Mouse (Mus musculus) kidney, embryonic 14.5 days (tissue): Measurements from ENCODE around the gene Ifna15. TPM values are rescaled to one million over a fixed set of nuclear protein-coding genes. Genes with fewer than 3 reads are reported as not detected.
A peak's percentile ranks its signal among the peaks of the same experiment; 100 is the strongest.

Experiments used
- ATAC-seq: fragments of 200-750 bp; cut with Nextera tagmentation; 2 replicates; pipeline ENCODE4 v1.8.0; 2017; ENCODE audit warnings: moderate number of reproducible peaks, mild to moderate bottlenecking, moderate TSS enrichment, moderate library complexity; ENCODE audit not compliant: low FRiP score, low TSS enrichment
- H3K27ac ChIP-seq: fragments of 300-500 bp; sonication (generic); 2 replicates; pipeline ENCODE4 v1.5.1; 2014; ENCODE audit warnings: low read depth, mild to moderate bottlenecking, low read length, moderate library complexity, mixed read lengths
- H3K27me3 ChIP-seq: fragments of 300-500 bp; sonication (generic); 2 replicates; pipeline ENCODE4 v1.6.1; 2014; ENCODE audit warnings: mild to moderate bottlenecking, low read length; ENCODE audit not compliant: control insufficient read depth, insufficient read depth
- H3K36me3 ChIP-seq: fragments of 300-500 bp; sonication (generic); 2 replicates; pipeline ENCODE4 v1.6.1; 2014; ENCODE audit warnings: low read length, mixed read lengths; ENCODE audit not compliant: control insufficient read depth, insufficient read depth
- H3K4me1 ChIP-seq: fragments of 300-500 bp; sonication (generic); 2 replicates; pipeline ENCODE4 v1.6.1; 2014; ENCODE audit warnings: low read length, mixed read lengths; ENCODE audit not compliant: control insufficient read depth, insufficient read depth
- H3K4me2 ChIP-seq: fragments of 300-500 bp; sonication (generic); replicated peaks from 2 replicates; pipeline ENCODE4 v1.6.1; 2014; ENCODE audit warnings: low read depth, mild to moderate bottlenecking, low read length
- H3K4me3 ChIP-seq: fragments of 300-500 bp; sonication (generic); 2 replicates; pipeline ENCODE4 v1.5.1; 2014; ENCODE audit warnings: mild to moderate bottlenecking, low read length
- H3K9ac ChIP-seq: fragments of 300-500 bp; sonication (generic); 2 replicates; pipeline ENCODE4 v1.6.1; 2014; ENCODE audit warnings: low read depth, mild to moderate bottlenecking, low read length, moderate library complexity
- H3K9me3 ChIP-seq: fragments of 300-500 bp; sonication (generic); 2 replicates; pipeline ENCODE4 v1.6.1; 2016; ENCODE audit warnings: low read length; ENCODE audit not compliant: control insufficient read depth
- WGBS: fragments of 180-500 bp; shearing (Covaris S2); extraction: QIAGEN DNeasy Blood & Tissue Kit; methylation state at CpG from one replicate; pipeline ENCODE4 v1.1.7; 2014; 5-methylcytosine and 5-hydroxymethylcytosine counted together
- polyA plus RNA-seq: library from polyadenylated mRNA; unstranded; fragments of >200 nt; fragmentation: Nextera tagmentation; extraction: Ambion mirVana; gene quantifications from 2 replicates; pipeline ENCODE4 v1.2.1, GENCODE M21; 2014

Ifna15 gene
- polyA plus RNA-seq, 1 experiment from 2014 or later, result not detected

- Histone ChIP-seq H3K36me3 (no peaks in the 10 kb centered on the region), H3K9me3 (no peaks in the 10 kb centered on the region), H3K4me1 (no peaks in the 10 kb centered on the region), H3K27ac (no peak within 1 kb of the TSS), H3K4me2 (no peak within 1 kb of the TSS), H3K4me3 (no peak within 1 kb of the TSS), H3K27me3 (no peaks in the 10 kb centered on the region), H3K9ac (no peak within 1 kb of the TSS)
- WGBS, result 94% methylated on average over 4 of the region's 4 CpGs
- no peak for ATAC-seq
These were observed 35.4 kb downstream of the Ifna15 start, which contains the start of gene Ifnb1 for GRCm38 (mm10) chr4:88522674-88523073. Gene Ifnb1, minus strand, starts transcription at chr4:88522774.

GRCm38 (mm10) chr4:88517957-88518356 lies 40.1 kb downstream of the Ifna15 start:
- Histone ChIP-seq H3K9me3 (no peaks in the 10 kb centered on the region), H3K4me1 (no peaks in the 10 kb centered on the region; the same call in 1 of the 2 replicates), H3K4me2 (no peak overlapping the region), H3K4me3 (no peak overlapping the region), H3K27ac (no peak overlapping the region), H3K9ac (no peak overlapping the region), H3K27me3 (no peaks in the 10 kb centered on the region), H3K36me3 (no peaks in the 10 kb centered on the region)
- WGBS, result 87% methylated on average over 2 of the region's 2 CpGs
- no peak for ATAC-seq

- Histone ChIP-seq H3K9me3 (no peaks in the 10 kb centered on the region), H3K4me3 (no peak overlapping the region), H3K36me3 (no peaks in the 10 kb centered on the region), H3K27me3 (no peaks in the 10 kb centered on the region), H3K27ac (no peak overlapping the region), H3K9ac (no peak overlapping the region), H3K4me1 (no peaks in the 10 kb centered on the region; the same call in 1 of the 2 replicates), H3K4me2 (no peak overlapping the region)
- ATAC-seq, result peak; percentile 57; the same call in 1 of the 2 replicates
- WGBS, result 33% methylated on average over 4 of the region's 4 CpGs
These were observed 42.3 kb downstream of the Ifna15 start for GRCm38 (mm10) chr4:88515711-88516211.

GRCm38 (mm10) chr4:88515250-88515649 lies 42.8 kb downstream of the Ifna15 start:
- Histone ChIP-seq H3K4me2 (no peak overlapping the region), H3K9me3 (no peaks in the 10 kb centered on the region), H3K27ac (no peak overlapping the region), H3K9ac (no peak overlapping the region), H3K27me3 (no peaks in the 10 kb centered on the region), H3K36me3 (no peaks in the 10 kb centered on the region), H3K4me3 (no peak overlapping the region), H3K4me1 (no peaks in the 10 kb centered on the region; the same call in 1 of the 2 replicates)
- WGBS, result 58% methylated on average over 2 of the region's 2 CpGs
- no peak for ATAC-seq

- WGBS, result 51% methylated on average over 4 of the region's 4 CpGs
These were observed 43.6 kb downstream of the Ifna15 start for GRCm38 (mm10) chr4:88514403-88514802.

GRCm38 (mm10) chr4:88513743-88514142 lies 44.3 kb downstream of the Ifna15 start:
- WGBS, result 90% methylated on average over 4 of the region's 4 CpGs
- Histone ChIP-seq H3K4me2 (no peak overlapping the region), H3K4me1 (no peaks in the 10 kb centered on the region; the same call in 1 of the 2 replicates), H3K36me3 (no peaks in the 10 kb centered on the region), H3K27ac (no peak overlapping the region), H3K27me3 (no peaks in the 10 kb centered on the region), H3K4me3 (no peak overlapping the region), H3K9me3 (no peaks in the 10 kb centered on the region), H3K9ac (no peak overlapping the region)
- ATAC-seq, result no peak

More at GRCm38 (mm10) chr4:88514403-88514802, 43.6 kb downstream of the Ifna15 start:
- Histone ChIP-seq H3K27ac (no peak overlapping the region), H3K36me3 (no peaks in the 10 kb centered on the region), H3K4me1 (no peaks in the 10 kb centered on the region; the same call in 1 of the 2 replicates), H3K27me3 (no peaks in the 10 kb centered on the region), H3K4me2 (no peak overlapping the region), H3K9me3 (no peaks in the 10 kb centered on the region), H3K9ac (no peak overlapping the region), H3K4me3 (no peak overlapping the region)
- ATAC-seq, result peak; percentile 72; the same call in 1 of the 2 replicates

Other genes with a start within 250 kb of the Ifna15 start
- gene Hacd4, start 119.3 kb downstream of the Ifna15 start, polyA plus RNA-seq, result 20.8 and 20.9 TPM in 2 replicates
- not detected in 2 replicates for gene Ifnb1, start 35.5 kb downstream of the Ifna15 start, polyA plus RNA-seq
- gene Ifna14, start 13.6 kb upstream of the Ifna15 start, polyA plus RNA-seq, result not detected in 2 replicates
- gene Ifna9, start 34.1 kb upstream of the Ifna15 start, polyA plus RNA-seq, result not detected in 2 replicates
- not detected in 2 replicates for gene Ifna12, start 45.1 kb upstream of the Ifna15 start, polyA plus RNA-seq
- gene C87499, start 76.2 kb upstream of the Ifna15 start, polyA plus RNA-seq, result not detected in 2 replicates
- not detected in 2 replicates for gene Ifna13, start 86.2 kb upstream of the Ifna15 start, polyA plus RNA-seq
- gene Ifna16, start 118.7 kb upstream of the Ifna15 start, polyA plus RNA-seq, result not detected in 2 replicates
- not detected in 2 replicates for gene Ifna2, start 125.7 kb upstream of the Ifna15 start, polyA plus RNA-seq
- not detected in 2 replicates for gene Ifnab, start 133.1 kb upstream of the Ifna15 start, polyA plus RNA-seq
- 0.31 and 0.81 TPM in 2 replicates for gene Gm26566, start 163.6 kb upstream of the Ifna15 start, polyA plus RNA-seq
- 86.2 and 120 TPM in 2 replicates for gene Klhl9, start 164.2 kb upstream of the Ifna15 start, polyA plus RNA-seq
- not detected in 2 replicates for gene Gm13271, start 196.6 kb upstream of the Ifna15 start, polyA plus RNA-seq
- gene Gm13283, start 201.9 kb upstream of the Ifna15 start, polyA plus RNA-seq, result 0.30 and 0.47 TPM in 2 replicates
- 0.51 and 0.92 TPM in 2 replicates for gene Gm13290, start 215.6 kb upstream of the Ifna15 start, polyA plus RNA-seq
- not detected in 2 replicates for gene Gm13289, start 218.7 kb upstream of the Ifna15 start, polyA plus RNA-seq
- not detected in 2 replicates for gene Gm13272, start 221.6 kb upstream of the Ifna15 start, polyA plus RNA-seq
- gene Ifnz, start 223.9 kb upstream of the Ifna15 start, polyA plus RNA-seq, result 0.19 TPM in 1 of 2 replicates, not detected in the other
- gene Gm13276, start 227.5 kb upstream of the Ifna15 start, polyA plus RNA-seq, result not detected in 2 replicates
- not detected in 2 replicates for gene Gm13277, start 230.4 kb upstream of the Ifna15 start, polyA plus RNA-seq
- not detected in 2 replicates for gene Gm13278, start 233.3 kb upstream of the Ifna15 start, polyA plus RNA-seq
- not detected in 2 replicates for gene Gm13275, start 236.2 kb upstream of the Ifna15 start, polyA plus RNA-seq
- not detected in 2 replicates for gene Gm13279, start 239.2 kb upstream of the Ifna15 start, polyA plus RNA-seq
- 0.19 and 0.69 TPM in 2 replicates for gene Gm13285, start 241.4 kb upstream of the Ifna15 start, polyA plus RNA-seq
- not detected in 2 replicates for gene Gm13287, start 245.0 kb upstream of the Ifna15 start, polyA plus RNA-seq
- gene Gm13288, start 247.3 kb upstream of the Ifna15 start, polyA plus RNA-seq, result not detected in 2 replicates